Mouse (Mus musculus): ENCODE results near the gene Slc16a9.

GRCm38 (mm10) chr10:70317394-70317965, 72.6 kb downstream of the Slc16a9 start:
- TF ChIP-seq MAX (IDR thresholded peaks at IDR 0.05) (no peak), MYOG (IDR thresholded peaks at IDR 0.05; ENCODE audit: control insufficient read depth, extremely low read depth, insufficient read length) (no peak), CTCF (IDR thresholded peaks at IDR 0.05; ENCODE audit: control insufficient read depth, insufficient read depth, insufficient read length) (no peak)

Data from C2C12 (cell line).